Mouse (Mus musculus) small intestine, adult 2 months (tissue): ENCODE results near the gene Fam120c.

ENCODE experiments used
- CTCF ChIP-seq: fragments of 200-500 bp; IDR thresholded peaks from 2 replicates; pipeline ENCODE4 v1.5.1; 2012; ENCODE audit warnings: low read depth, mild to moderate bottlenecking, control low read depth, inconsistent platforms, low read length, moderate library complexity, mixed read lengths; ENCODE audit not compliant: insufficient replicate concordance, insufficient read length; ENCODE audit errors: extremely low read depth
- POLR2A ChIP-seq: fragments of 200-500 bp; IDR thresholded peaks from 2 replicates; pipeline ENCODE4 v1.6.1; 2012; ENCODE audit warnings: low read depth, mild to moderate bottlenecking, control low read depth, inconsistent platforms, low read length, moderate library complexity

GRCm38 (mm10) chrX:151444189-151444588 is 100.2 kb downstream of the Fam120c start:
- TF ChIP-seq CTCF (no peak), POLR2A (no peak)
